Mouse (Mus musculus) intestine, postnatal 0 days (tissue): Measurements from ENCODE around the gene Nr1i2. TPM values are rescaled to one million over a fixed set of nuclear protein-coding genes. Genes with fewer than 3 reads are reported as not detected.
"Not testable (repeated sequence)": the region's sequence is repeated elsewhere in the genome, so short reads cannot be mapped to it uniquely, and the experiment has no call there.

ENCODE experiments used
- ATAC-seq: fragments of 200-750 bp; cut with Nextera tagmentation; 2 replicates; pipeline ENCODE4 v1.8.0; 2017; ENCODE audit warnings: mild to moderate bottlenecking, moderate TSS enrichment, moderate library complexity
- H3K27ac ChIP-seq: fragments of 300-500 bp; sonication (generic); 2 replicates; pipeline ENCODE4 v1.5.1; 2014; ENCODE audit warnings: mild to moderate bottlenecking, low read depth, low read length, moderate library complexity
- H3K27me3 ChIP-seq: fragments of 300-500 bp; sonication (generic); replicated peaks from 2 replicates; pipeline ENCODE4 v1.6.1; 2014; ENCODE audit warnings: low read length, mixed read lengths; ENCODE audit not compliant: control insufficient read depth, insufficient read depth
- H3K36me3 ChIP-seq: fragments of 300-500 bp; sonication (generic); 2 replicates; pipeline ENCODE4 v1.6.1; 2014; ENCODE audit warnings: mild to moderate bottlenecking, moderate library complexity; ENCODE audit not compliant: control insufficient read depth, insufficient read depth
- H3K4me1 ChIP-seq: fragments of 300-500 bp; sonication (generic); replicated peaks from 2 replicates; pipeline ENCODE4 v1.6.1; 2014; ENCODE audit warnings: antibody characterized with exemption, low read length, mixed read lengths; ENCODE audit not compliant: control insufficient read depth, insufficient read depth
- H3K4me2 ChIP-seq: fragments of 300-500 bp; sonication (generic); replicated peaks from 2 replicates; pipeline ENCODE4 v1.6.1; 2014; ENCODE audit warnings: low read depth, mild to moderate bottlenecking, moderate library complexity
- H3K4me3 ChIP-seq: fragments of 300-500 bp; sonication (generic); 2 replicates; pipeline ENCODE4 v1.5.1; 2014; ENCODE audit warnings: low read depth, low read length
- H3K9ac ChIP-seq: fragments of 300-500 bp; sonication (generic); 2 replicates; pipeline ENCODE4 v1.6.1; 2014; ENCODE audit warnings: mild to moderate bottlenecking, low read depth, low read length
- H3K9me3 ChIP-seq: fragments of 300-500 bp; sonication (generic); 2 replicates; pipeline ENCODE4 v1.6.1; 2016; ENCODE audit warnings: mixed run types; ENCODE audit not compliant: control insufficient read depth
- CTCF ChIP-seq: sonication (generic); IDR thresholded peaks from 2 replicates; pipeline ENCODE4 v1.5.1; 2016; ENCODE audit warnings: low read depth, mild to moderate bottlenecking, control low read depth, antibody characterized with exemption, moderate library complexity
- WGBS: fragments of 180-500 bp; shearing (Covaris S2); extraction: QIAGEN DNeasy Blood & Tissue Kit; methylation state at CpG from one replicate; pipeline ENCODE4 v1.1.7; 2014; 5-methylcytosine and 5-hydroxymethylcytosine counted together
- polyA plus RNA-seq: library from polyadenylated mRNA; unstranded; fragments of >200 nt; fragmentation: Nextera tagmentation; extraction: Ambion mirVana; gene quantifications from 2 replicates; pipeline ENCODE4 v1.2.1, GENCODE M21; 2015

Nr1i2 gene
- polyA plus RNA-seq, 1 experiment from 2014 or later, result 23.1 TPM

GRCm38 (mm10) chr16:38245379-38245778 lies 49.2 kb downstream of the Nr1i2 start:
- Histone ChIP-seq H3K27ac (no peak overlapping the region), H3K9ac (no peak overlapping the region), H3K4me2 (no peak overlapping the region), H3K9me3 (no peaks in the 10 kb centered on the region), H3K4me1 (no peaks in the 10 kb centered on the region), H3K27me3 (no peaks in the 10 kb centered on the region), H3K4me3 (no peak overlapping the region), H3K36me3 (peaks cover 28% of the 10 kb centered on the region)
- WGBS, result 73% methylated on average over 2 of the region's 2 CpGs
- ATAC-seq, result no peak
- no peak for TF ChIP-seq CTCF

GRCm38 (mm10) chr16:38244111-38244510 lies 50.5 kb downstream of the Nr1i2 start:
- no peak for ATAC-seq
- H3K36me3 ChIP-seq, result peaks cover 29% of the 10 kb centered on the region
- no peak for TF ChIP-seq CTCF

GRCm38 (mm10) chr16:38240167-38240566 lies 54.5 kb downstream of the Nr1i2 start:
- Histone ChIP-seq H3K27me3 (no peaks in the 10 kb centered on the region), H3K9me3 (no peaks in the 10 kb centered on the region), H3K4me3 (no peak overlapping the region), H3K9ac (no peak overlapping the region), H3K4me1 (no peaks in the 10 kb centered on the region), H3K4me2 (no peak overlapping the region), H3K27ac (peak overlapping the region; percentile 35; the same call in 1 of the 2 replicates), H3K36me3 (peaks cover 34% of the 10 kb centered on the region)
- ATAC-seq, result 0 out of 2 replicates have a peak, but pooled peaks have one; percentile 9
- TF ChIP-seq CTCF, result no peak
- 97% methylated on average over 10 of the region's 10 CpGs for WGBS

More at GRCm38 (mm10) chr16:38244111-38244510, 50.5 kb downstream of the Nr1i2 start:
- WGBS, result 90% methylated on average over 6 of the region's 6 CpGs
- Histone ChIP-seq H3K4me1 (no peaks in the 10 kb centered on the region), H3K9me3 (no peaks in the 10 kb centered on the region), H3K4me2 (no peak overlapping the region), H3K27me3 (no peaks in the 10 kb centered on the region), H3K4me3 (no peak overlapping the region), H3K9ac (no peak overlapping the region), H3K27ac (no peak overlapping the region)

DNA sequence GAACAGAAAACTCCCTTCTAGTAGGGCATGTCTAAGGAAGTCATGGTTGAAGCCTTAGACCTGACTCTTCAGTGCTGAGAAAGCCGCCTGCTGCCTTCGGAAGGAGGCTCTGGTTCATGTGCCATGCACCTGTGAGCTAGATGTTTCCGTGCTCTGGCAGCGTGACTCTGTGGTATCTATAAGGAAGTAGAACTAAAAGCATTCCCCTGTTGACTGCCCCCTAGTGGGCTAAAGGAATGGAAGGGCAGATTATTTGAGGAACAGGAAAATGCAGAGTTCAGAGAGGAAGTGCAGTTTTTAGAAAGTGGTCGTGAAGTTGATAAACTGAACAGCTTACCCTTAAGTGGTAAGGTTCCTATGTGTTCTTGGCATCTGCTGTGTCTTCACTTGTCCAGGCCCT lies 54.9 kb downstream of the Nr1i2 start:
- H3K36me3 ChIP-seq, result peaks cover 34% of the 10 kb centered on the region
- H3K4me3 ChIP-seq, result no peak overlapping the region
- TF ChIP-seq CTCF, result peak; percentile 85
- peak overlapping the region; percentile 35; the same call in 1 of the 2 replicates for H3K27ac ChIP-seq
- no peak overlapping the region for H3K4me2 ChIP-seq
- no peaks in the 10 kb centered on the region for H3K27me3 ChIP-seq
- H3K9me3 ChIP-seq, result no peaks in the 10 kb centered on the region
- no peaks in the 10 kb centered on the region for H3K4me1 ChIP-seq
- 0 out of 2 replicates have a peak, but pooled peaks have one; percentile 44 for ATAC-seq
- WGBS, result 47% methylated on average over 5 of the region's 5 CpGs
- H3K9ac ChIP-seq, result no peak overlapping the region

DNA sequence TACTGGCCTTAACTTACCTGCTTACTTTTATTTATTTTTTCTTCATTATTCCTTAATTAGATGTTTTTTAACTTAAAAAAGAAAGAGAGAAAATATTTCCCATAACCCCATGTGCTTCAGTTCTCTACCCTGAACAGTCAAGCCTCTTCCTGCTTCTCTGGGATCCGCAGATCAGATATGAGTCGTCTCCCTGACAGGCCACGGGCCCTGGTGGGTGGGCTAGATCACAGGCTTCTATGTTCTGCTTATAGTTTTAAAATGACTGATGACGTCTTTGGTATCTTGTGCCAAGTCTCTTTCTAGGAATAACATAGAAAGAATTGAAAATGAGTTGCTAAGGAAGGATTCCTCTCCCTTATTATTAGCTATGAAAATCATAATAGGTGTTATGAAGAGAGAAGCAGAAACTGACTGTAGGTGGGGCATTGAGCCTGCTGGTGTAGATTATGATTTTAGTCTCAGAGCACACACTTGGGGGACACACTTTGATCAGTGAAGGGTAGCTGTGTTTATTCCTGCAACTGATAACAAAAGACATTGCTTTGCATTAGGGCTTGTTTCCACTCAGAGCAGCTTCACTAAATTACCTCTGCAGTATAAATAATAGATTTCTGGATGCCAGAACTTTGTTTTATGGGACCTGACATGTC lies 57.6 kb downstream of the Nr1i2 start:
- no peak overlapping the region for H3K9ac ChIP-seq
- TF ChIP-seq CTCF, result no peak
- H3K36me3 ChIP-seq, result peaks cover 23% of the 10 kb centered on the region
- H3K9me3 ChIP-seq, result no peaks in the 10 kb centered on the region
- no peaks in the 10 kb centered on the region for H3K27me3 ChIP-seq
- no peaks in the 10 kb centered on the region for H3K4me1 ChIP-seq
- no peak overlapping the region for H3K4me3 ChIP-seq
- 62% methylated on average over 4 of the region's 4 CpGs for WGBS
- no peak overlapping the region for H3K27ac ChIP-seq
- H3K4me2 ChIP-seq, result no peak overlapping the region
- no peak for ATAC-seq

- H3K27ac ChIP-seq, H3K9me3 ChIP-seq, H3K4me3 ChIP-seq, ATAC-seq, H3K27me3 ChIP-seq, H3K4me1 ChIP-seq, H3K9ac ChIP-seq, H3K4me2 ChIP-seq: not testable (repeated sequence)
- 100% methylated on average over 5 of the region's 5 CpGs for WGBS
- peaks cover 35% of the 10 kb centered on the region for H3K36me3 ChIP-seq
Observed at GRCm38 (mm10) chr16:38222491-38222890, 72.1 kb downstream of the Nr1i2 start.
